Comparison of ENCODE assay signal across 25 mouse cellular contexts in the genomic region with DNA sequence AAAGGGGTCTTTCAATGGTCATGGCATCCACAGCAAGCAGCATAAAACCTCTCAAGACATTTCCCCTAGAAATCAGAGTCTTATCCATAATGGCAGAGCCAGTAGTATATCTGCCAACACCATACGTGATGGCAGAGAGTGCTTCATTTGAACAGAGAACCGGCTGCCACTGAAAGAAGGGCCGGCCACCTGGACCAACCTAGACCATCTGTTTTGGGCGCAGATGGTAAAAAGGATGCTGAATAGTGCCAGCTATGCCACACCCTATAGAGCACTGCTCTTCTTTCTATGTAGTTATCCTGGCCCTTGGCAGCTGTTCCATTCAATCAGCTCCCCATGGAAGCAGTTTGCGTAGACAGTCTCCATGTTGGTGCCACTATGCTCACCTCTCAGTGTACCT.
DNase-seq lines count a peak whose midpoint lies in the region; ATAC-seq and TF ChIP-seq lines count a peak whose summit lies in the region.
"Had no signal": no experiment of that assay in that cellular context is flagged by ENCODE, and none has a peak within 500 bp of the region (broad histone marks: within the 10 kb centered on the region; RNA-seq: fewer than 3 reads in every experiment).

No protein-coding gene starts in this region.

- no peak for TF ChIP-seq CTCF in hindbrain, postnatal 0 days (IDR thresholded peaks at IDR 0.05; ENCODE audit: low read depth)
- no peak for TF ChIP-seq CTCF in brain, embryonic 14.5 days (IDR thresholded peaks at IDR 0.05; ENCODE audit: borderline replicate concordance, extremely low read depth, insufficient read depth, insufficient read length)

- H3K27ac ChIP-seq in hindbrain, postnatal 0 days, result no peak overlapping the region
- H3K27ac ChIP-seq in hindbrain, embryonic 11.5 days (ENCODE audit: low read depth, low read length), result no peak overlapping the region
- H3K27ac ChIP-seq in midbrain, embryonic 16.5 days (ENCODE audit: low read length), result no peak overlapping the region
- H3K27ac ChIP-seq: embryonic facial prominence, embryonic 12.5 days; forebrain, embryonic 13.5 days; hindbrain, embryonic 10.5 days; limb, embryonic 10.5 days; macrophage; midbrain, embryonic 15.5 days; neural tube, embryonic 13.5 days had no signal

- H3K9me3 ChIP-seq in hindbrain, postnatal 0 days (ENCODE audit: low read length), result no peaks in the 10 kb centered on the region
- no peaks in the 10 kb centered on the region for H3K9me3 ChIP-seq in hindbrain, embryonic 11.5 days (ENCODE audit: control insufficient read depth, low read length)
- H3K9me3 ChIP-seq in midbrain, embryonic 16.5 days (replicated peaks; ENCODE audit: control insufficient read depth, low read length, poor library complexity, severe bottlenecking), result no peaks in the 10 kb centered on the region
- H3K9me3 ChIP-seq: embryonic facial prominence, embryonic 12.5 days; forebrain, embryonic 13.5 days; heart, embryonic 12.5 days; hindbrain, embryonic 10.5 days; limb, embryonic 10.5 days; midbrain, embryonic 15.5 days; neural tube, embryonic 13.5 days had no signal

- H3K4me3 ChIP-seq in hindbrain, postnatal 0 days (ENCODE audit: low read length), result no peak overlapping the region
- no peak overlapping the region for H3K4me3 ChIP-seq in hindbrain, embryonic 11.5 days (ENCODE audit: low read depth, low read length)
- H3K4me3 ChIP-seq in midbrain, embryonic 16.5 days (ENCODE audit: low read depth, low read length), result no peak overlapping the region
- H3K4me3 ChIP-seq: embryonic facial prominence, embryonic 12.5 days; forebrain, embryonic 13.5 days; heart, embryonic 12.5 days; hindbrain, embryonic 10.5 days; limb, embryonic 10.5 days; midbrain, embryonic 15.5 days; myocyte; neural tube, embryonic 13.5 days had no signal

- H3K36me3 ChIP-seq in hindbrain, postnatal 0 days (ENCODE audit: insufficient read depth, low read length), result no peaks in the 10 kb centered on the region
- no peaks in the 10 kb centered on the region for H3K36me3 ChIP-seq in hindbrain, embryonic 11.5 days (ENCODE audit: control insufficient read depth, insufficient read depth, low read length)
- H3K36me3 ChIP-seq in midbrain, embryonic 16.5 days (ENCODE audit: control insufficient read depth, insufficient read depth, low read length), result no peaks in the 10 kb centered on the region
- H3K36me3 ChIP-seq: embryonic facial prominence, embryonic 12.5 days; heart, embryonic 12.5 days; midbrain, embryonic 15.5 days; neural tube, embryonic 13.5 days had no signal

- DNase-seq in hindbrain, postnatal 0 days (ENCODE audit: low spot score), result peak; percentile 48
- no peak for DNase-seq in hindbrain, embryonic 11.5 days (ENCODE audit: low spot score)
- peak; percentile 82 for DNase-seq in brain, embryonic 14.5 days (ENCODE audit: low read depth)
- DNase-seq in cerebellum, adult 18-20 months, result peak; percentile 75 to 83
- peak; percentile 72 to 89 for DNase-seq in cerebellum, postnatal 14 days
- no peak for DNase-seq in frontal cortex, postnatal 14 days (ENCODE audit: low spot score in 2 of 2)
- DNase-seq: gastrocnemius, postnatal 10 days; heart, postnatal 10 days; kidney, adult 2 months; kidney, postnatal 10 days; liver; retina, postnatal 1 day; thymus, postnatal 14 days had no signal

- no peaks in the 10 kb centered on the region; the same call in 1 of the 2 replicates for H3K4me1 ChIP-seq in hindbrain, postnatal 0 days (ENCODE audit: insufficient read depth, low read length)
- 0 out of 2 replicates have a peak, but pooled peaks cover 2% of the 10 kb centered on the region for H3K4me1 ChIP-seq in hindbrain, embryonic 11.5 days (replicated peaks; ENCODE audit: control insufficient read depth, insufficient read depth, low read length)
- peaks cover 6% of the 10 kb centered on the region; the same call in 1 of the 2 replicates for H3K4me1 ChIP-seq in midbrain, embryonic 16.5 days (ENCODE audit: control insufficient read depth, insufficient read depth, low read length)
- H3K4me1 ChIP-seq: heart, embryonic 12.5 days had no signal

- 69% methylated on average over 5 of the region's 5 CpGs for WGBS in hindbrain, postnatal 0 days
- WGBS in hindbrain, embryonic 11.5 days, result 97% methylated on average over 5 of the region's 5 CpGs
- 89% methylated on average over 5 of the region's 5 CpGs for WGBS in midbrain, embryonic 16.5 days

- no peak overlapping the region for H3K4me2 ChIP-seq in hindbrain, postnatal 0 days (ENCODE audit: low read depth, low read length)
- H3K4me2 ChIP-seq in hindbrain, embryonic 11.5 days (replicated peaks; ENCODE audit: low read depth, low read length), result no peak overlapping the region
- H3K4me2 ChIP-seq in midbrain, embryonic 16.5 days (ENCODE audit: low read length), result no peak overlapping the region
- H3K4me2 ChIP-seq: embryonic facial prominence, embryonic 12.5 days; forebrain, embryonic 13.5 days; heart, embryonic 12.5 days; midbrain, embryonic 15.5 days; neural tube, embryonic 13.5 days had no signal

- H3K27me3 ChIP-seq in hindbrain, postnatal 0 days (ENCODE audit: insufficient read depth, low read length), result no peaks in the 10 kb centered on the region
- H3K27me3 ChIP-seq in hindbrain, embryonic 11.5 days (ENCODE audit: control insufficient read depth, insufficient read depth, low read length), result no peaks in the 10 kb centered on the region
- no peaks in the 10 kb centered on the region for H3K27me3 ChIP-seq in midbrain, embryonic 16.5 days (ENCODE audit: control insufficient read depth, insufficient read depth, low read depth, low read length)
- H3K27me3 ChIP-seq: embryonic facial prominence, embryonic 12.5 days; forebrain, embryonic 13.5 days; heart, embryonic 12.5 days; midbrain, embryonic 15.5 days; neural tube, embryonic 13.5 days had no signal

- no peak overlapping the region for H3K9ac ChIP-seq in hindbrain, postnatal 0 days (replicated peaks; ENCODE audit: low read length)
- no peak overlapping the region for H3K9ac ChIP-seq in hindbrain, embryonic 11.5 days (ENCODE audit: low read depth, low read length)
- no peak overlapping the region for H3K9ac ChIP-seq in midbrain, embryonic 16.5 days (ENCODE audit: low read depth, low read length)
- H3K9ac ChIP-seq: embryonic facial prominence, embryonic 12.5 days; forebrain, embryonic 13.5 days; heart, embryonic 12.5 days; midbrain, embryonic 15.5 days; neural tube, embryonic 13.5 days had no signal

- TF ChIP-seq POLR2A in brain, embryonic 14.5 days (IDR thresholded peaks at IDR 0.05; ENCODE audit: borderline replicate concordance, extremely low read depth, insufficient read depth, insufficient read length, poor library complexity, severe bottlenecking), result no peak

- ATAC-seq in hindbrain, postnatal 0 days, result no peak
- no peak for ATAC-seq in hindbrain, embryonic 11.5 days (ENCODE audit: low FRiP score)
- ATAC-seq in midbrain, embryonic 16.5 days, result no peak
- ATAC-seq: forebrain, embryonic 13.5 days; inflammation-experienced regulatory T-cells, adult 6 months; lung, postnatal 0 days; midbrain, embryonic 15.5 days had no signal

Comparison
In these comparisons a context has a peak if more than half of its experiments do, and no peak if none do; other contexts are left out.
1. DNase-seq: peak in hindbrain, postnatal 0 days (single experiment), brain, embryonic 14.5 days (single experiment), cerebellum, adult 18-20 months (2 of 2) and cerebellum, postnatal 14 days (2 of 2); none in hindbrain, embryonic 11.5 days (single experiment) and frontal cortex, postnatal 14 days (0 of 2).